Mouse (Mus musculus): Measurements from ENCODE around the gene Pygm. TPM values are rescaled to one million over a fixed set of nuclear protein-coding genes. Genes with fewer than 3 reads are reported as not detected.

Pygm gene
- total and polyA plus RNA-seq, 3 experiments: 48.3 to 115 (median 94.0) TPM

DNA sequence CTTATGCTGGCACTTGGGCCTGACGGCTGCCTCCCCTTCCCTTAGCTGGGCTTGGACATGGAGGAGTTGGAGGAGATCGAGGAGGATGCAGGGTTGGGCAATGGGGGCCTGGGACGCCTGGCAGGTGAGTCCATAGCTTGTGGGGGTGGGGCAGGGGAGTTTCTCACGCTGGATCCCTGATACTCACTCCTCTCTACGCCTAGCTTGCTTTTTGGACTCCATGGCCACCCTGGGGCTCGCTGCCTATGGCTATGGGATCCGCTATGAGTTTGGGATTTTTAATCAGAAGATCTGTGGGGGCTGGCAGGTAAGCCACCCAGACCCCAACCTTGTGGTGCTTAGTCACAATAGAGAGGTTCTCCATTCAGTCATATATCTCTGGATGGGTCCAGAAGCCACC is 1.6 kb downstream of the Pygm start:
- no peak for DNase-seq

DNA sequence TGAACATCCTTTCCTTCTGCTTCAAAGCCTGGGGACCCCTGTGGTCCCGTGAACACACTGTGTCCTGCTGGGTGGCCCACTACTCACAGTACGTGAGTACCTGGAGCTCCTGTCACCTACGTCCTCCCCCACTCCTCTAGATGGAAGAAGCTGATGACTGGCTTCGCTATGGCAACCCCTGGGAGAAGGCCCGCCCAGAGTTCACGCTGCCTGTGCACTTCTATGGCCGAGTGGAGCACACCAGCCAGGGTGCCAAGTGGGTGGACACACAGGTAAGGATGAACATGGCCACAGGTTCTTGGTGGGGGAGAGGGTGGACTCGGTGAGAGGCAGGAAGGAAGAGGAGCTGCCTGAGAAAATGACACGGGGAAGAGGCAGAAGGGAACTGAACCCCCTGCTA is 2.0 kb downstream of the Pygm start:
- DNase-seq: no peak

DNA sequence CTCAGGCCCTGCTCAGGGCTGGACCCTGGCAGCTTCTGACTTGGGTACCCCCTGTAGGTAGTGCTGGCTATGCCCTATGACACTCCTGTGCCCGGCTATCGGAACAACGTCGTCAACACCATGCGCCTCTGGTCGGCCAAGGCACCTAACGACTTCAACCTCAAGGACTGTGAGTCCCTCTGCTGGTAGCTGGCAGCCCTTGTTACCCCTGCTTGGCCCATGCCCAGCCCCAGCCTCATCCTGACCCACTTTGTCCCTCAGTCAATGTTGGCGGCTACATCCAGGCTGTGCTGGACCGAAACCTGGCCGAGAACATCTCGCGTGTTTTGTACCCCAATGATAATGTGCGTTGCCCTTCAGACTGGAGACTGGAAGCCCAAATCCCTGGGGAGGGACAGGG is 3.8 kb downstream of the Pygm start:
- DNase-seq: peak; percentile 76

GRCm38 (mm10) chr19:6389803-6390202 is 5.6 kb downstream of the Pygm start:
- DNase-seq: no peak

- no peak for DNase-seq
Measured at GRCm38 (mm10) chr19:6390251-6390650, 6.1 kb downstream of the Pygm start.

GRCm38 (mm10) chr19:6392743-6393393 is 8.7 kb downstream of the Pygm start:
- no peak for DNase-seq

DNA sequence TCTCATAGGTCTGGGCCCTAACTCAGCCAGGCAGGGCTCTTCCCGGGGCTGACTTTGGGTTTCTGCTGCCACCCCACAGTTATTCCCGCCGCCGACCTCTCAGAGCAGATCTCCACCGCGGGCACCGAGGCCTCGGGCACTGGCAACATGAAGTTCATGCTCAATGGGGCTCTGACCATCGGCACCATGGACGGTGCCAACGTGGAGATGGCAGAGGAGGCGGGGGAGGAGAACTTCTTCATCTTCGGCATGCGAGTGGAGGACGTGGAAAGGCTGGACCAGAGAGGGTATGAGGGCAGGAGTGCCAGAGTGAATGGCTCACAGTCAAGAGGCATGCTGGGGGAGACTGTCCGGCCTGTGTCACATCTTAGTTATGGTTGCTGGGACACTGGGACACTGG is 9.4 kb downstream of the Pygm start:
- DNase-seq: no peak

GRCm38 (mm10) chr19:6396237-6396636 is 12.0 kb downstream of the Pygm start:
- no peak for DNase-seq

GRCm38 (mm10) chr19:6397582-6398249 is 13.5 kb downstream of the Pygm start:
- no peak for DNase-seq

GRCm38 (mm10) chr19:6398447-6399284 is 14.5 kb downstream of the Pygm start:
- peak; percentile 81 for DNase-seq

GRCm38 (mm10) chr19:6399285-6400095 is 15.3 kb downstream of the Pygm start, which contains the start of gene Rasgrp2:
TSS of gene Rasgrp2 (plus strand) at chr19:6399340.
- peak; percentile 65 for DNase-seq

DNA sequence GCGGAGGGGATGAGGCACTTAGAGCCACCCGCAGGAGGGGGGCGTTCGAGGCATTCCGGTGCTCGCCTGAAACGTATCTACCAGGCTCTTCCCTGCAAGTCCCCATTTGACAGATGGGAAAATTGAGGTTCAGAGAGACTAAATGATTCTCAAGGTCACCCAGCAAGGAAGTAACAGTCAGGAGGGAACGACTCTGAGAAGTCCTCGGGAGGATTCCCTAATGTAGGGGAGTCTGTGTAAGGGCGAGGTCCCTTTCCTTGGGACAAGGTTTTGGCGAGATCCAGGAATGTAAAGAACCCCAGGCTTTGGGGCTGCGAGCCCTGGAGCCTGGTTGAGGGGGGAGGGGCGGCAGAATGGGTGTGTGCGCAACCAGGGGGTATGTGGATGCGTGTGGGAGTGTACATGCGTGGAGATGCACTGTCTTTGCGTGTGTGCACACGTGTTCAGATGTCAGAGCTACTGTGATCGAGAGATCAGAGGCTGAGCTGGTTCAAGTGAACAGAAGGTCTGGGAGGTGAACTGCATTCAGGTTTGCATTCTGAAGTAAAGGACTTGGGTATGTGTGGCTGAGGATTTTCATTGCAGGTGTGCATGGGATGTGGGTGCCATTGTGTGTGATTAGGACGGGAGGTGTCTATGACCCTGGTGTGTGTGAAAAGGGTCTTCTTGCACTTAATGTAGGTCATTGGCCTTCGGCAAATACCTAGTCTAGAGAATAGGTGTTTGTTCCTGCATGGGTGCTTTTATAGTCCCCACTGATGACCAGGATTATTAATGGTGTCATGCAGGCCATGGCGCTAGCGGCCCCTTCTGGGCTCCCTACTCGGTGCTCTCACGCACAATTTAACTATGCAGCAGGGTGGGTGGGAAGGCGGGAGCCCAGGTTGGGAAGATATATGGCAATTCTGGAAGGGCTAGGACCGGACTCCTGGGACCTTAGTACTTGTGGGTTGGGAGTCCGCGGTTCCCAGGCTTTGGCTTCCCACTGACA is 16.2 kb downstream of the Pygm start:
- peak; percentile 29 for DNase-seq

DNA sequence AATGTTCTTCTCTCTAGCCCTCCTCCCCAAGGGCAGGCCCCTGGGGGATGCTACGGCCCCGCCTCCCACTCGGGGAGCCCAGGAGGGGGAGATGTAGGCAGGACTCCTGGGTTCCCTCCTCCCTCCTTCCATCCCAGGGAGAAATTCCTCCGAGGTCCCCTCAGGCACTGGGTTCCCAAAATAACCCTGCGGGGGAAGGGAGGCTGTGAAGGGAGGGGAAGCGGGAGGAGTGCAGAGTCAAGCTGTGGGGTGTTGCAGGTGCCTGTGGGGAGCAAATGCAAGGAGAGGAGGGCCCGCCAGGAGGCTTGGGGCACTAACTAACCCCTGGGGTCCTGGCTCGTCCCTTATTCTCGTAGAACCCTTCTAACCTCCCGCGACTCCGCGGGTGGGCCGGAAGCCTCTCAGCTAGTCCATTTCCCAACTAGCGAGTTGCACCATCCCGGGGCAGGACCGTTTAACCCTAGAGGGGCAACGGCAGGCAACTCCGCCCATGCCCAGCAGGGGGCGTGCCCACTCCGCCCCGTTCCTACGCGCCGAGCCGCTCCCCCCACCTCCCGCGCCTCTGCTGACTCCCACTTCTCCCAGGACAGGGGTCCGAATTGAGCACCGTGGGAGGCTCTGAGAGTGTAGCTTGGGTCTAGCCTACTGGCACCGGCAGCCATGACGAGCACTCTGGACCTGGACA is 17.1 kb downstream of the Pygm start:
- DNase-seq: peak; percentile 85

DNA sequence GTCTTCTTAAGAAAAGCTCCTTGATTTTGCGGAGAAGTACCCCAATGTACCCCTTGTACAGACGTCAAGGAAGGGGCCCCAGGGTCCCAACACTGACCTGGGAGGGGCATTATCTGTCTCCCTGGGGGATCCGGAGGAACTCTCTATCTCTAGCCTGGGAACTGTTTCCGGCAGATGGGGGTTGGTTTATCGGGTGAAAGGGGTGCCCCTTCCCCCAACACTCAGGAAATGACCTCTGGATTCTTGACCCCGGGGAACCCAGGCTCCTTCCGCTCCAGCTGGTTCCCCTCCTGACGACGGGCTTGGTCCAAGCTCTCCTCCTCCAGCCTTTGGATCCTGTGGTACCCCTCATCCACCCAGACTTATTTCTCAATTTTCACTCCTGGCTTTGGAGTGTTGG is 17.8 kb downstream of the Pygm start:
- DNase-seq: peak; percentile 58

DNA sequence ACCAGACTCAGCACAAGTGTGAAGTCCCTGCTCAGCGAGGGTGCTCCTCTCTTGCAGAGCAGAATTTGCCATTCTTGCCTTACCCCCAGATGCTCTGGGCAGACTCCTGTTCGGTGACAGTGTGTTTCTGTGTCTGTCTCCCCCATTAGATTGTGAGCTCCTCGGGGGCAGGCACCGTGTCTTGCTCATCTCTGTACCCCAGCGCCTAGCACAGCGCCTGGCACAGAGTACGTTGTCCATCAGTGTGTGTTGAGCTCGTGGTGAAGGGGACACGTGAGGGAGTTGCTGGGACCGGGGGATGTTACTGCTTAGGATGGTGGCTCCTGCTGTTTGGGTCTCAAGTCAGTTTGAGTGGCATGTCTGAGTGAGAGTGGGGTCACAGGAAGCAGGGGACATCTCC is 19.7 kb downstream of the Pygm start:
- no peak for DNase-seq

DNA sequence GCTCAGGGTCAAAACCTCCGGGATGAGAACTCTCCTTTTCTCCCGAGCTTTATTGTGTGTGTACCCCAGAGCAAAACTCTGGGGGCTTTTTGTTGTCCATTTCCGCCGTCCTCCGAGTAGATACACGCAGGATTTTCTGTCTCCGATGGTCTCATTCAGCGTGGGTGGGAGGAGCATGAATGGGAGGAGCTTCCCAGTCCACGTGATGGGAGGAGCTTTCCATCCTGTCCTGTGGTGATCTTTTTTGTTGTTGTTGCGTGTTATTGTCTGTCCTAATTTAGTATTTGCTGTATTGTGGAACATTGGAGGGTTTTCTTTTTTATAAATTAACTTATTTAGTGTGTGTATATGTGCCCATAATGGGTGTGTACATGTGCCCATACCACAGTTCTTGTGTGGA is 21.2 kb downstream of the Pygm start:
- no peak for DNase-seq

DNA sequence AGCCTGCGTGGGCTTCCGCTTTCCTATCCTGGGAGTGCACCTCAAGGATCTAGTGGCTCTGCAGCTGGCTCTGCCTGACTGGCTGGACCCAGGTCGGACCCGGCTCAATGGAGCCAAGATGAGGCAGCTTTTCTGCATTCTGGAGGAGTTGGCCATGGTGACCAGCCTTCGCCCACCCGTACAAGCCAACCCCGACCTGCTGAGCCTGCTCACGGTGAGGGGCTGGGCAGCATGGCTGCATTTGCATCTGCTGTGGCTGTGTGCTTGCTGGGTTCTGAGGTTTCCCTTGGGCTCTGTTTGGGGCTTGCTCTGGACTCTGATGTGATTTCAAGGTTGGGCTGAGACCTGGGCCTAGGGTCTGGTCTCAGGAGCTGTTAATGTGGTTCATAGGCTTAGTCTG is 22.9 kb downstream of the Pygm start:
- no peak for DNase-seq

- no peak for DNase-seq
Measured at GRCm38 (mm10) chr19:6407816-6408510, 23.8 kb downstream of the Pygm start.

GRCm38 (mm10) chr19:6408749-6409148 is 24.6 kb downstream of the Pygm start:
- DNase-seq: no peak

GRCm38 (mm10) chr19:6409176-6409575 is 25.0 kb downstream of the Pygm start:
- no peak for DNase-seq
